Mouse (Mus musculus) hindlimb bud, embryonic 11.5 days (tissue): ENCODE measurements at regions not wholly inside any gene's neighbourhood (a gene's known extent, or its start where the extent isn't known, plus 50 kb on each side); places are given as distances from the start of the nearest gene placed in this dataset.
A peak's percentile ranks its signal among the peaks of the same experiment; 100 is the strongest.

Source experiments
- DNase-seq: peaks from one replicate; pipeline ENCODE4 v3.0.0-alpha.2; 2012; ENCODE audit warnings: low read depth, low spot score; ENCODE audit errors: extremely low spot score

- DNase-seq, result no peak
Observed at GRCm38 (mm10) chr8:115953783-115954470, 246.3 kb upstream of the Maf start.

- no peak for DNase-seq
Observed at GRCm38 (mm10) chr8:115952496-115952895, 244.9 kb upstream of the Maf start.

GRCm38 (mm10) chr8:115948916-115949315 lies 241.3 kb upstream of the Maf start:
- DNase-seq, result no peak

- no peak for DNase-seq
Observed at GRCm38 (mm10) chr8:115948036-115948435, 240.4 kb upstream of the Maf start.

GRCm38 (mm10) chr8:115942731-115943509 lies 235.3 kb upstream of the Maf start:
- peak; percentile 16 for DNase-seq

GRCm38 (mm10) chr8:115929472-115930210 lies 222.0 kb upstream of the Maf start:
- DNase-seq, result no peak

- no peak for DNase-seq
Observed at GRCm38 (mm10) chr8:115921889-115922288, 214.3 kb upstream of the Maf start.

- no peak for DNase-seq
Observed at GRCm38 (mm10) chr8:115906650-115907049, 199.1 kb upstream of the Maf start.

GRCm38 (mm10) chr8:115903853-115904420 lies 196.3 kb upstream of the Maf start:
- no peak for DNase-seq

GRCm38 (mm10) chr8:115897521-115898178 lies 190.1 kb upstream of the Maf start:
- no peak for DNase-seq

GRCm38 (mm10) chr8:115897086-115897485 lies 189.5 kb upstream of the Maf start:
- DNase-seq, result no peak

GRCm38 (mm10) chr8:115896066-115896465 lies 188.5 kb upstream of the Maf start:
- no peak for DNase-seq

- DNase-seq, result no peak
Observed at GRCm38 (mm10) chr8:115888278-115888677, 180.7 kb upstream of the Maf start.

GRCm38 (mm10) chr8:115885121-115885743 lies 177.6 kb upstream of the Maf start:
- DNase-seq, result no peak

GRCm38 (mm10) chr8:115883808-115884207 lies 176.2 kb upstream of the Maf start:
- no peak for DNase-seq

GRCm38 (mm10) chr8:115881881-115882280 lies 174.3 kb upstream of the Maf start:
- DNase-seq, result no peak

- DNase-seq, result no peak
Observed at GRCm38 (mm10) chr8:115874789-115875188, 167.2 kb upstream of the Maf start.

GRCm38 (mm10) chr8:115871381-115871780 lies 163.8 kb upstream of the Maf start:
- no peak for DNase-seq

GRCm38 (mm10) chr8:115861381-115861780 lies 153.8 kb upstream of the Maf start:
- DNase-seq, result no peak

- DNase-seq, result no peak
Observed at GRCm38 (mm10) chr8:115859406-115859805, 151.8 kb upstream of the Maf start.
